Mouse (Mus musculus) myocyte (in vitro differentiated cells): ENCODE results near the gene Gipc2.

Source experiments
- CEBPB ChIP-seq: IDR thresholded peaks from 2 replicates; pipeline ENCODE4 v1.6.1; 2011; ENCODE audit warnings: mild to moderate bottlenecking, moderate library complexity; ENCODE audit not compliant: poor library complexity, insufficient read depth, severe bottlenecking
- E2F4 ChIP-seq: IDR thresholded peaks from one replicate; pipeline ENCODE4 v1.6.1; 2011; ENCODE audit warnings: mild to moderate bottlenecking, control low read depth, moderate library complexity; ENCODE audit not compliant: insufficient read depth
- MAX ChIP-seq: IDR thresholded peaks from one replicate; pipeline ENCODE4 v1.6.1; 2011; ENCODE audit warnings: low read depth, mild to moderate bottlenecking, control low read depth
- MYOD1 ChIP-seq, 3 experiments: IDR thresholded peaks; one replicate each; pipeline ENCODE4 v1.6.1; 2011; ENCODE audit warnings: control low read depth in 2 of 3, low read depth in 2 of 3, mild to moderate bottlenecking in 2 of 3, moderate library complexity in 1 of 3; ENCODE audit not compliant: insufficient read length in 2 of 3, control insufficient read depth in 1 of 3
- MYOG ChIP-seq, 3 experiments: IDR thresholded peaks; one replicate each; pipeline ENCODE4 v1.6.1; 2011; ENCODE audit warnings: control low read depth in 2 of 3, low read depth in 2 of 3, mild to moderate bottlenecking in 2 of 3; ENCODE audit not compliant: insufficient read length in 2 of 3, control insufficient read depth in 1 of 3, insufficient read depth in 1 of 3
- POLR2A ChIP-seq: IDR thresholded peaks from one replicate; pipeline ENCODE4 v1.6.1; 2011; ENCODE audit warnings: low read depth, mild to moderate bottlenecking, control low read depth, moderate library complexity; ENCODE audit not compliant: insufficient read length
- POLR2AphosphoS2 ChIP-seq: IDR thresholded peaks from one replicate; pipeline ENCODE4 v1.6.1; 2011; ENCODE audit warnings: low read depth, control low read depth; ENCODE audit not compliant: insufficient read length
- REST ChIP-seq: IDR thresholded peaks from one replicate; pipeline ENCODE4 v1.6.1; 2011; ENCODE audit warnings: mild to moderate bottlenecking, control low read depth, moderate library complexity; ENCODE audit not compliant: insufficient read depth, insufficient read length
- SRF ChIP-seq: IDR thresholded peaks from one replicate; pipeline ENCODE4 v1.6.1; 2011; ENCODE audit warnings: low read depth; ENCODE audit not compliant: control insufficient read depth, insufficient read length
- TCF12 ChIP-seq: IDR thresholded peaks from one replicate; pipeline ENCODE4 v1.6.1; 2011; ENCODE audit warnings: mild to moderate bottlenecking, control low read depth; ENCODE audit not compliant: poor library complexity, insufficient read depth, severe bottlenecking
- USF1 ChIP-seq: IDR thresholded peaks from one replicate; pipeline ENCODE4 v1.6.1; 2011; ENCODE audit warnings: low read depth, mild to moderate bottlenecking, control low read depth, moderate library complexity

DNA sequence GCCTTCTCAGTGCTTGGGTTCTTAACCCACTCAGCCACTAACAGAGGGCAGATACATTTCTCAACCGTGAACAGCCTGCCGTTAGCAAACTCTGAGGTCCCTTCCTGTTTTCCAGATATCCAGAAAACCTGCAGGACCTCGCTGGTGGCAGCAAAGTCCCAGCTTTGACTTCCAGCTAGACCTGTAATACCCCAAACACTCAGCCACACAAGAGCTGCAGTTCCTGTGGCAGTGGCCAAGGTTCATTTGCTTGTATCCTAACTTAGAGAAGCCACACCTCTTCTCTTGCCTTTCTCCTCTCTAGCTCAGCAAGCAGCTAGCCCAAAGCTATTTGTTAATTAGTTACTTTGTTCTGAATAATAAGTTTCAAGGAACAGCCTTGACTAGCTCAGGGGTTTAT lies 16.2 kb downstream of the Gipc2 start:
- TF ChIP-seq POLR2AphosphoS2 = no peak
- TF ChIP-seq POLR2A = no peak
- no peak for TF ChIP-seq TCF12
- TF ChIP-seq E2F4 = no peak
- TF ChIP-seq USF1 = no peak
- no peak for TF ChIP-seq REST
- no peak for TF ChIP-seq MYOD1 (IDR thresholded peaks at IDR 0.05; ENCODE audit: control insufficient read depth in 1 of 3, insufficient read length in 2 of 3, low read depth in 2 of 3)
- TF ChIP-seq MYOG (IDR thresholded peaks at IDR 0.05; ENCODE audit: control insufficient read depth in 1 of 3, insufficient read depth in 1 of 3, insufficient read length in 2 of 3, low read depth in 2 of 3) = no peak
- TF ChIP-seq MAX = no peak
- no peak for TF ChIP-seq CEBPB
- TF ChIP-seq SRF = no peak
